Mouse (Mus musculus) lung, adult 2 months (tissue): ENCODE results near the gene Skint3.

ENCODE experiments used
- CTCF ChIP-seq: fragments of 200-500 bp; IDR thresholded peaks from 2 replicates; pipeline ENCODE4 v1.5.1; 2011; ENCODE audit warnings: mild to moderate bottlenecking, low read length, control low read depth; ENCODE audit not compliant: insufficient read depth
- POLR2A ChIP-seq: fragments of 200-500 bp; IDR thresholded peaks from 2 replicates; pipeline ENCODE4 v1.6.1; 2011; ENCODE audit warnings: low read depth, mild to moderate bottlenecking, control low read depth, low read length, borderline replicate concordance; ENCODE audit errors: extremely low read depth

- TF ChIP-seq POLR2A (no peak), CTCF (no peak)
These were observed 56.4 kb downstream of the Skint3 start for GRCm38 (mm10) chr4:112288396-112288795.
